Mouse (Mus musculus): Measurements from ENCODE around the gene Dusp14. TPM values are rescaled to one million over a fixed set of nuclear protein-coding genes. Genes with fewer than 3 reads are reported as not detected.
A peak's percentile ranks its signal among the peaks of the same experiment; 100 is the strongest.

Dusp14 gene
- polyA plus RNA-seq, 1 experiment from 2014 or later = 9.0 TPM

DNA sequence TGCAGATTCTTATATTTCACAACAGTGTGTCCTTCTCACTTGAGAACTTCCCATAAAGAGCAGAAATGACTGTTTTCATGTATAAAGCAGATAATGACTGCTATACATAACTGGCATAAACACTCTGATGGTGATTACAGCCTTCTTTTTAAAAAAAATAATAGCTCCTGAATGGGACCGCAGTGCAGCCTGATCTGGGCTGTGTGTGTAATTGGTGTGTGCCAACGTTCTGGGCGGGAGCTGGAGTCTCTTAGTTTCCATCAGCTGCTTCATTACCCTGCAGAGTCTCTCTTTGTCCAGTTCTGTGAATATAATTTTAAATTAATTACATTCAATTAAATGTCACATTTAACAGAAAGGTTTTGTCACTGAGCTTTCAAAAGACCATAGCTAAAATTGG lies 70.1 kb downstream of the Dusp14 start:
- Histone ChIP-seq H3K36me3 (ENCODE audit: control insufficient read depth, insufficient read depth, low read length) (peaks cover 82% of the 10 kb centered on the region), H3K4me1 (ENCODE audit: control insufficient read depth, insufficient read depth, low read length) (no peaks in the 10 kb centered on the region), H3K9ac (replicated peaks; ENCODE audit: low read length) (no peak overlapping the region), H3K27me3 (ENCODE audit: control insufficient read depth, insufficient read depth, low read length) (no peaks in the 10 kb centered on the region), H3K4me2 (ENCODE audit: low read length) (no peak overlapping the region), H3K9me3 (ENCODE audit: control insufficient read depth, low read length) (no peaks in the 10 kb centered on the region), H3K4me3 (replicated peaks; ENCODE audit: low read depth, low read length) (no peak overlapping the region), H3K27ac (replicated peaks; ENCODE audit: low read depth, low read length) (peak overlapping the region; percentile 6)
- no peak for ATAC-seq (ENCODE audit: low FRiP score, low TSS enrichment)
- 69% methylated on average over 3 of the region's 3 CpGs for WGBS
- peak; percentile 22 for DNase-seq

Other genes with a start within 250 kb of the Dusp14 start
- 0.12 TPM in 2 replicates for gene Hnf1b, start 219.2 kb downstream of the Dusp14 start, polyA plus RNA-seq (2014; fragmentation: Nextera tagmentation; extraction: Ambion mirVana)
- 22.5 and 28.8 TPM in 2 replicates for gene Ddx52, start 127.2 kb downstream of the Dusp14 start, polyA plus RNA-seq (2014; fragmentation: Nextera tagmentation; extraction: Ambion mirVana)
- 25.8 and 34.2 TPM in 2 replicates for gene Synrg, start 104.8 kb downstream of the Dusp14 start, polyA plus RNA-seq (2014; fragmentation: Nextera tagmentation; extraction: Ambion mirVana)
- gene Tada2a, start 60.3 kb upstream of the Dusp14 start, polyA plus RNA-seq (2014; fragmentation: Nextera tagmentation; extraction: Ambion mirVana) = 27.6 and 31.0 TPM in 2 replicates
- 33.4 and 40.8 TPM in 2 replicates for gene Acaca, start 60.4 kb upstream of the Dusp14 start, polyA plus RNA-seq (2014; fragmentation: Nextera tagmentation; extraction: Ambion mirVana)
- 0.29 TPM in 1 of 2 replicates, not detected in the other for gene Gm11437, start 98.2 kb upstream of the Dusp14 start, polyA plus RNA-seq (2014; fragmentation: Nextera tagmentation; extraction: Ambion mirVana)